Mouse (Mus musculus): Measurements from ENCODE around the gene Cenpu. TPM values are rescaled to one million over a fixed set of nuclear protein-coding genes. Genes with fewer than 3 reads are reported as not detected.
"Not testable (repeated sequence)": the region's sequence is repeated elsewhere in the genome, so short reads cannot be mapped to it uniquely, and the experiment has no call there.

The Cenpu gene
- total RNA-seq, 2 experiments from 2014 or later: 1.2 to 4.0 TPM

GRCm38 (mm10) chr8:46551029-46551428, 799 bp upstream of the Cenpu start:
- no peak for DNase-seq

GRCm38 (mm10) chr8:46552441-46552765, 575 bp downstream of the Cenpu start:
- DNase-seq: no peak

DNA sequence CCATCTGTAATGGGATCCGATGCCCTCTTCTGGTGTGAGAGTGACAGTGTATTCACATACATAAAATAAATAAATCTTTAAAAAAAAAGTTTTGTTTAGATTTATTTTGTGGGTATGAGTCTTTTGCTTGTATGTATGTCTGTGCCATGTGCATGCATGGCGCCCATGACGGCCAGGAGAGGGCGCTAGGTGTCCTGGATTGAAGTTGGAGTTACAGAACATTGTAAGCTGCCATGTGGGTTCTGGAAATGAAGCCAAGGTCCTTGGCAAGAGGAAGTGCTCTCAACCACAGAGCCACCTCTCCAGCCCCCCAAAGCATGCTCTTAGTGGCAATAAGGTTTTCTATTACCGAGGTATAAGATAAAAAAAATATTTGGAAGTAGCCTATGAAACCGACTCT, 7.6 kb downstream of the Cenpu start:
- no peak for DNase-seq

DNA sequence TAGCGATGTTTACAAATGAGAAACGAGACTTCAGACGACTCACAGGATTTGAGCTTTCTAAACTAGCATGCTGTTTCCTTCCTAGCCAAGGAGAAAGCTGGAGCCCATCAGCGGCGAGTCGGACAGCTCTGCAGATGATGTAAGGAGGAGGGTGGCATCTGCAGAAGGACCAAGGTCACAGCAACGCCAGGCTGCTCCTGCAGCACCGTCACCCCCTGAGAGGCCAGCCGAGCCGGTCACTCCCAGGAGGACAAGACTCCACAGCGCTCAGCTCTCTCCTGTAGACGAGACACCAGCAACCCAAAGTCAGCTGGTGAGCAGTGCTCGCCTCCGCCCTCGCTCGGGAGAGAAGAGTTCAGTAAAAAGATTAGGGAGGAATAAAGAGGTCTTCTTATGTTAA, 10.5 kb downstream of the Cenpu start:
- no peak for DNase-seq

GRCm38 (mm10) chr8:46566914-46567529, 15.2 kb downstream of the Cenpu start:
- peak; percentile 79 for DNase-seq

- DNase-seq: no peak
These were observed 16.1 kb downstream of the Cenpu start for GRCm38 (mm10) chr8:46567946-46568345.

GRCm38 (mm10) chr8:46568942-46569341, 17.1 kb downstream of the Cenpu start:
- no peak for DNase-seq

DNA sequence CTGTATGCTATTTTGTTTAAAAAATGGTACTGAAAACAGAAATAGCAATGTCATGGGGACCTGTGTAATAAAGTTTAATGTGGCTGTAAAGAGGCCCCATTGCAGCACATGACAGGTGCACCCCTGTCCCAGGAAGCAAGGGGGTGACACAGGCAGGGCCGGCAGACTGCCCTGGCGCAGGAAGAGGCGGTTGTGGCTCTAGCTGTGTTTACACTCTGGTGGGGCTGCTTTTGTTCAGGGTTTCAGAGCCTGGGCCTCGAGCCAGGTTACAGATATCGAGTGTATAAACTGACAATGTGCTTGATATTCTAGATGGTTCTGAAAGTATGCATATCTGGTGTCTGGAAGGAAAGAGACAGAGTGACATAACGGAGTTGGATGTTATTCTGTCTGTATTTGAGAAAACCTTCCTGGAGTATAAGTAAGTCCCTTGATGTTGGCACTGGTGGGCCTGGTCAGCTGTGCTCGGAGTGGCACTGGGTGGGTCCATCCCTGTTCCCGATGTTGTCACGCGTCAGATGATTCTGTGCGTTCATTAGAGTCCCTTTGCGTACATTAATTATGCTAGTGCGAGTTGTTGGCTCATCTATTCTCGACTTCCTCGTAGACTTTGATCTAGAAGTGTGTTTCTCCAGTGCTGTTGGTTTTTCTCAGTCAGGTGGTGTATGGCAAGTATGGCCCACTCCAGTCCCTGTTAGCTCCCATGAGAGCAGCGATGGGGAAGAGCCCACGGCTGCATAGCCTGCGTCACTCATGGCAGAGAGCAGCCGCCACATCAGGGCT, 18.0 kb downstream of the Cenpu start:
- DNase-seq: no peak

DNA sequence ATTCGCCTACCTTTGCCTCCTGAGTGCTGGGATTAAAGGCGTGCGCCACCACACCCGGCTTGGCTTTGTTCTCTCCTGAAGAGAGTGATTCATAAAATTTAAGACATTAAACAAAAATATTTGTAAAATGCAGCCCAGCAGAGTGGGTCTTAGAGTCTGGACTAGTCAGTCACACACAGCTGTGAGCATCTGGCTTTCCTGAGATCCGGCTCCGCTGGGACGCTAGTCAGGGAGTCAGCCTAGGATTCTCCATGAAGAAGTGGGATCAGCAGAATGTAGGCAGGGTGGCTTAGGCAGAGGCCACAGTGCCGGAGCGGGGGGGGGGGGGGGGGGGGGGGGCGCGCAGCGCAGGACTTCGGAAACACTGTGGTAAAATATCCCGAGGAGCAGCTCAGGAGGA, 18.8 kb downstream of the Cenpu start:
- no peak for DNase-seq

DNA sequence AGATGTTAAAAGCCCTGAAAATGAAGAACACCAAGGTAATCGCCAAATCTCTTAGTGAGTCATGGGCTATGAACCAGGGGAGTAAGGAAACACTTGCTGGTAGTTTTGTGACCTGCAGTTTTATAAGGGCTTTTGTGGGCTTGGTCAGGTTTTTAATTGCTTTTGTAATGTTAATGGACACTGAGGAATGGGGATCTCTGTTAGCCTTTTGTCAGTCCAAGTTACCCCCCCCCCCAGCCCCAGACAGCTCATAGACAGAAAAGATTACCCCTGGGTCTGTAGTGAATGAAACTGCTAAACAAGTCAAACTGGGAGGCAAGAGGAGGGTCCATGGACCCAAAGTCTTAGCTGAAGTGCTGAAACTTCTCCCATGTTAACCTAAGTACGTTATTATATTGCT, 21.6 kb downstream of the Cenpu start:
- no peak for DNase-seq

- DNase-seq: no peak
These were observed 22.1 kb downstream of the Cenpu start for GRCm38 (mm10) chr8:46573964-46574363.

DNA sequence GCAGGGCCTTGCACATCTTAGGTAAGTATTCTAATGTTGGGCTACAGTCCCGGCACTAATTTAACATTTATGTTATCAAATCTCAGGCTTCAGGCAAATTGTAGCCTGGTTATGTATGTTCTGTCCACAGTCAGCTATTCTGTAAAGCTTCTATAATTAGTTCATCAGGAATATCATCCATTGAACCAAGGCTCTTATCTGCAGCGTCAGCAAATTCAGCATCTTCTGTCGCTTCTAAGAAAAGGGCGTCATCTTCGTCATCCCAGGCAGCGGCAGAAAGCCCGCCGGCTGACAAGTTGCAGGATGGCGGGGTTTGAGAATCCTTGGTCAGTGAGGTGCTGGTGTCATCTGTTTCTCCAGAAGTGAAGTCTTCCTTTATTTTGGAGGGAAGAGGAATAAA, 27.0 kb downstream of the Cenpu start:
- DNase-seq: no peak

- DNase-seq: not testable (repeated sequence)
These were observed 32.5 kb downstream of the Cenpu start for GRCm38 (mm10) chr8:46584328-46584727.

DNA sequence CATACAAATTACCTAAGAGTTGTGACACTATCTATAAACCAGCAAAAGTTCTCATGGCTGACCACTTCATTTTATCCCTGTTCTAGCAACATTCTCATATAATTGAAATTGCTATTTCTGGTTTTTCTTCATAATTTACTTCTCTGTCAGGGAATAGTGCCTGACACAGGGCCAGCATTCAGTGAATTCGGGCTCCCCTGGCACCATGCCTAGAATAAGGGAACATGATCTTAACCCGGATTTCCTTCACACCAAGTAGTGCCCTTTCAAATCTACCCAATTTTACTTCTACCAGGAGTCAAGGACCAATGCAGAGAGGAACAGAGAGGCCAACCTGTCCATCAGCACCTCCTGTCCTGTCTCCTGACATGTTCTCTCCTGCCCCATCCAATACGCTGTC, 33.7 kb downstream of the Cenpu start:
- DNase-seq: no peak

- no peak for DNase-seq
These were observed 36.1 kb downstream of the Cenpu start for GRCm38 (mm10) chr8:46587911-46588310.

DNA sequence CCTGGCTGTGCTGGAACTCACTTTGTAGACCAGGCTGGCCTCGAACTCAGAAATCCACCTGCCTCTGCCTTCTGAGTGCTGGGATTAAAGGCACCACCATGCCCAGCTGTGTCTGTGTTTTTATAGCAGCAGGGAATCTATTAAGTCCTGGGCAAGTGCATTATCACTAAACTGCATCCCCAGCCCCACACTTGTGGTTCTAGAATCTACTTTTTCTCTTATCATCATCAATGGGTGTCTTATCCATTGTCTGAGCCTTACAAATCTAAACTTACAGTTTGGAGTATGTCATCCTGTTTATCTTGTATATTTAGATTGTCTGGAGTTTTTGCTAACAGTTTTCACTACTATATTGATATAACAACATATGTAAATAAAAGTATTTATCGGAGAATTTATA, 36.8 kb downstream of the Cenpu start:
- no peak for DNase-seq

GRCm38 (mm10) chr8:46593067-46593466, 41.2 kb downstream of the Cenpu start:
- no peak for DNase-seq

- no peak for DNase-seq
These were observed 41.9 kb downstream of the Cenpu start for GRCm38 (mm10) chr8:46593772-46594171.

DNA sequence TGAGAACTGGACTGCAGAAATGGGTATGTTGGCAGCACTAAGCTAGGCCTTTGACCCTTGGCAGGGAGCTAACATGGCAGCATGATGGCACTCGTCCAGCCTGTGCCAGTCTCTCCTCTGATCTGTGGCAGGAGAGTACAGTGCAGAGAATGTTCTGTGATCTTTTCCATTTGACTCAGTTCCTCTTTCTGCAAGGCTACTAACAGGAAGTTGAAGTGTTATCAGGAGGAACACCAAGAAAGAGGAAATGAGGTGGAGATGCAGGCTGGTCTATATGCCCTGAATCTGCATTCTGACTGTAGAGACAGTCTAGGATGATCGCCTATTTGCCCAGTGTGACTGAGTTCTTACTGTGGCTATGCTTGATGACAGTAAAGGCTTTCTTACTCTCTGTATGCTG, 43.8 kb downstream of the Cenpu start:
- no peak for DNase-seq

- DNase-seq: no peak
These were observed 44.7 kb downstream of the Cenpu start for GRCm38 (mm10) chr8:46596530-46596929.

- no peak for DNase-seq
These were observed 45.6 kb downstream of the Cenpu start for GRCm38 (mm10) chr8:46597411-46597810.

DNA sequence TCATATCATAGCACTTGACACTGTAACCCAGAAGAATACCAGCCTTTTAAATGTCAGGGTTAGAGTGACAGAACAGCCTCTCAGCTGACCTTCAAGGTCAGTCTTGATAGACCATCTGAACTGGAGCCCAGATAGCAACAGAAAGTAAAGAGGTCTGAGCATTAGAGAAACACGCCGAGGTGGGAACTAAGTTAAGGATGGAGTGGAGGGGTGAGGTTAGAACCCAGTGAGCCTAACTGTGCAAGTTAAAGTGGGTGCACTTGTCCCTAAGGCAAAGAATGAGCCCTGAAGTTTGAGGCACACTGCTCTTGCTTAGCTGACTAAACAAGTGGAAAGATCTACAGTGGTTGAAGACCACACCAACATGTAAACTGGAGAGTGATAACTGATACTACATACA, 46.3 kb downstream of the Cenpu start:
- DNase-seq: no peak

GRCm38 (mm10) chr8:46598753-46599152, 46.9 kb downstream of the Cenpu start:
- DNase-seq: no peak

DNA sequence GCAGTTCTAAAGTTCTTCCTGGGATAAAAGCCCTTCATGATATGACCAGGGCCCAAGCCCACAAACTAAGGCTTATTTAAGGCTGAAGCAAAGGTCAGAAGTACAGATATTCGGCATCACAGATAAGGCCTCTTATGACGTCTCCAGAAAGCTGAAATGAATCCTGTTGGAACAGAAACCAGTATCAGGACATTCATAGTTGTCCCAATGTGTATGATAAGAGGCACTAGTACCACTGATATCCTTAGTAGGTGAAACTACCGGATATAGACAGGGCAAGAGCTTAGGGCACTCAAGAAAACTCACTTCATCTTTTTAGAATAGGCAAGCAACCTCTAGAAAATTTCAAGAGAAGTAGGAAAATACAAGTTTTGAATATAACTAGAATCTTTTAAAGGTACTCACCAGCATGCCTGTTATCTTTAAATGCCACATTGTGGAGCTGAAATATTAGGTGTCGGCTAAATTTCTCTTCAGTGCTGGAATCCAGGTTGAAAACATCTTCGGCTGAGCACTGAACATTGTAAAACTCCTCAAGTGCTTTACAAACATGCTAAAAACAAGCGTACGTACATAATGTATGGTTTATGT, 47.6 kb downstream of the Cenpu start:
- no peak for DNase-seq
